Mouse (Mus musculus) lung, postnatal 0 days (tissue): ENCODE measurements around the gene Cd44.

Source experiments
- CTCF ChIP-seq: IDR thresholded peaks from 2 replicates; pipeline ENCODE4 v1.5.1; 2016; ENCODE audit warnings: antibody characterized with exemption, mild to moderate bottlenecking
- EP300 ChIP-seq: IDR thresholded peaks from 2 replicates; pipeline ENCODE4 v1.6.1; 2016; ENCODE audit warnings: antibody characterized with exemption, mild to moderate bottlenecking, control low read depth

- TF ChIP-seq CTCF = no peak
- no peak for TF ChIP-seq EP300
These were observed 2.9 kb downstream of the Cd44 start for GRCm38 (mm10) chr2:102898585-102898984.
